Mouse (Mus musculus): ENCODE measurements around the gene Casz1.

Gene Casz1

GRCm38 (mm10) chr4:148878984-148879610 is 74.9 kb downstream of the Casz1 start:
- no peak for DNase-seq (ENCODE audit: low spot score)

GRCm38 (mm10) chr4:148879631-148880030 is 75.4 kb downstream of the Casz1 start:
- no peak for DNase-seq (ENCODE audit: low spot score)

GRCm38 (mm10) chr4:148881001-148881669 is 76.9 kb downstream of the Casz1 start:
- DNase-seq (ENCODE audit: low spot score) = no peak

- DNase-seq (ENCODE audit: low spot score) = no peak
Observed at GRCm38 (mm10) chr4:148881838-148882237, 77.6 kb downstream of the Casz1 start.

GRCm38 (mm10) chr4:148882360-148882929 is 78.2 kb downstream of the Casz1 start:
- no peak for DNase-seq (ENCODE audit: low spot score)

- DNase-seq (ENCODE audit: low spot score) = no peak
Observed at GRCm38 (mm10) chr4:148884596-148884995, 80.4 kb downstream of the Casz1 start.

- DNase-seq (ENCODE audit: low spot score) = no peak
Observed at GRCm38 (mm10) chr4:148885401-148885800, 81.2 kb downstream of the Casz1 start.

GRCm38 (mm10) chr4:148885921-148886540 is 81.8 kb downstream of the Casz1 start:
- no peak for DNase-seq (ENCODE audit: low spot score)

- DNase-seq (ENCODE audit: low spot score) = no peak
Observed at GRCm38 (mm10) chr4:148888229-148888628, 84.0 kb downstream of the Casz1 start.

GRCm38 (mm10) chr4:148889011-148889410 is 84.8 kb downstream of the Casz1 start:
- DNase-seq (ENCODE audit: low spot score) = no peak

- no peak for DNase-seq (ENCODE audit: low spot score)
Observed at GRCm38 (mm10) chr4:148890442-148890841, 86.2 kb downstream of the Casz1 start.

- no peak for DNase-seq (ENCODE audit: low spot score)
Observed at GRCm38 (mm10) chr4:148890892-148891838, 86.9 kb downstream of the Casz1 start.

GRCm38 (mm10) chr4:148896125-148896524 is 91.9 kb downstream of the Casz1 start:
- no peak for DNase-seq (ENCODE audit: low spot score)

GRCm38 (mm10) chr4:148899927-148900294 is 95.7 kb downstream of the Casz1 start:
- DNase-seq (ENCODE audit: low spot score) = no peak

GRCm38 (mm10) chr4:148900295-148901211 is 96.3 kb downstream of the Casz1 start:
- DNase-seq (ENCODE audit: low spot score) = peak; percentile 49

- no peak for DNase-seq (ENCODE audit: low spot score)
Observed at GRCm38 (mm10) chr4:148901275-148902052, 97.2 kb downstream of the Casz1 start.

- no peak for DNase-seq (ENCODE audit: low spot score)
Observed at GRCm38 (mm10) chr4:148902919-148903727, 98.9 kb downstream of the Casz1 start.

- DNase-seq (ENCODE audit: low spot score) = no peak
Observed at GRCm38 (mm10) chr4:148905295-148905694, 101.1 kb downstream of the Casz1 start.

GRCm38 (mm10) chr4:148906806-148907205 is 102.6 kb downstream of the Casz1 start:
- DNase-seq (ENCODE audit: low spot score) = no peak
